Mouse (Mus musculus) lung, postnatal 4 days (tissue): ENCODE results near the gene Lgals1.

ENCODE experiments used
- DNase-seq, 2 experiments: peaks; one replicate each; pipeline ENCODE4 v3.0.0; 2021

The Lgals1 gene

DNA sequence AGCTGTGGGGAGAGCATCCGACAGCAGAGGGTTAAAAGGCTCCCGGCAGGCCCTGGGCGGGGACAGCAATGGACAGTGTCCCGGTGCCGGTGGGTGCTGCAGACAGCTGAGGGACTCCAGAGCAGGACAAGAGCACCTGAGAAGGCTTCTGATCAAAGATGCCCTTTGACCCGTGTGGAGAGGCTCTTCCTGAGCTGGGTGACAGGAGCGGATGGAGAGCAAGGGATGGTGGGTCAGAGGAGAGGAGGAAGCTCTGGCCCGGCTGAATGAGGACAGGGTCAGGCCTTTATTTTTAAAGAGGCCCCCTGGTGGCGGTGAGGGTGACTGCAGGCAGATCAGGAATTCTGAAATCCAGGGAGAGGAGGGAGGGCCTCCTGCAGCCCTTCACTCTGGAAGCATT lies 16.1 kb downstream of the Lgals1 start:
- peak; percentile 82 to 88 for DNase-seq

DNA sequence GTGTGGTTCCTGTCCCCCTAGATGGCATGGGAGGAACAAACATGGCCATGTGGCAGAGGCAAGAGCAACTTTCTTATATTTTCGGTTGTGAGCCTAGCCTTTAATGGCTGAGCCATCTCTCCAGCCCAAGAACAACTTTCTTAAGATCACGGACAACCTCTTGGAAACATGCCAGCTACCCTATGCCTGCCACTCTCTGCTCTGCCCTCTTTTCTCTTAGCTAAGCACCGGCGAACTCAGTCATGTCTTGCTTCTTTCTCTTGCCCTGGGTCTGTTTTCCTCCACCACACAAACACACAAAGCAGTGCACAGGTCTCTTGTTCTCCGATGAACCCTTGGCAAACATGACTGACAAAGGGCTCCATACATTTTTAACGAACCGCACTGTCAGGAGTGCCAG lies 19.7 kb downstream of the Lgals1 start:
- DNase-seq: no peak

DNA sequence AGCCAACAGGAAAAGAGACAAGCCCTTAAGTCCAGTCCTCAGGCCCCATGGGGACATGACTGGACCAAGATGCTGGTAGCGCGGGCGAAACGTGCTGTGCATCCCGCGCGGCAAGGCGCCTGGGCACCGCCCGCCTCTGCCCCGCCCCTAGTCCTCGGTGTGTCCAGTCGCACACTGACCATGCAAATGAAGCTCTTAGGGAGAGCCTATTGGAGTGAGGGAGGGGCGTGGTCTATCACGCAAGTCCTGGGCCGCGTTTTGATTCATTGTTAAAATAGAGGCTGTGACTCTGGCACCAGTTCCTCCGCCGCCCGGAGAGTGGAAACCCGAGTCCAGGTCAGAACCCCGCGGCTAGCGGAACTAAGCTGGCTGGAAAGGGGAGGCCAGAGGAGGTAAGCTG lies 21.1 kb downstream of the Lgals1 start, which contains the start of gene Triobp:
Gene Triobp, plus strand, starts transcription at position 68 of the 400 bp plus-strand sequence.
- DNase-seq: peak; percentile 88 to 94

DNA sequence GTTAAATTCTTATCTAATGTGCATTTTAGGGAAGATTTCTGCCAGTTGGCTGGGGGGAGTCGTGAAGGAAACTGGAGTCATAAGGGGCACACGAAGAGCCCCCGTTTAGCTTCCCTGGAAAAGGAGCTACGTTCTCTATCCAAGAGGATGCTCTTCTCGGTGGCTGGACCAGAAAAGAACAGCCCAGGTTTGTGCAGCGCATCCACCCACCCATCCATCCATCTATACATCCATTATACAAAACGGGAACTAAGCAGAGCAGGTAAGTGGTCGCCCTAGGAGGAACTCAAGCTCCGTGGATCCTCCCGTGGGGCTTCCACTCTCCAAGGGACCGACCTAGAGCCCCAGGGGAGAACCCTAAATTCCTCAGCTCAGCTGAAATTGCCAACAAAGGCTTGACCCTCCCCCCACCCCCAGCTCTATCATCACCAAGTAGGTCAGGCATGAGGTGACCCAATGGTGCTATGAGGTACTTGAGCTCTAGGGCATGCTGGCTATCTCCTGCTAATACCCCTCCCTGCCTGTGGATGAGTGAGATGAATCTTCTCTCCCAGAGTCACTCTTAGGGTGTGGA lies 21.7 kb downstream of the Lgals1 start:
- no peak for DNase-seq

DNA sequence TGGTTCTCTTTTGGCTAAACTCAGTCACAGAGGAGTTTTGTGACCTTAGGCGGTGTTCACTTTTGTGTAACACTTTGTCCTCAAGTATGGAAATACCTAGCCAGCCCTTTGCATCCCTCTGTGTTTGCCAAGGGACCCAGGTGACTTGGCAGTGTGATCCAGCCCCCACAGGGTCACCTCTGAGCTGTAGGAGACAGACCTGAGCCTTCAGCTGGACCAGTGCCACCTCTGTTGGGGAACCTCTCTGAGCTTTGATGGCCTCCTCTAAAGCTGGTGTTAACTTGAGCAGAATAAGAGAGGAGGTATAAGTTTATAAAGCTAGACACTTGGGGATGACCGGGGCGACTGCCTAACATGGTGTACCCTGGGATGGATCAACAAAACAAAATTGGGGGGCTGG lies 22.4 kb downstream of the Lgals1 start:
- DNase-seq: no peak

DNA sequence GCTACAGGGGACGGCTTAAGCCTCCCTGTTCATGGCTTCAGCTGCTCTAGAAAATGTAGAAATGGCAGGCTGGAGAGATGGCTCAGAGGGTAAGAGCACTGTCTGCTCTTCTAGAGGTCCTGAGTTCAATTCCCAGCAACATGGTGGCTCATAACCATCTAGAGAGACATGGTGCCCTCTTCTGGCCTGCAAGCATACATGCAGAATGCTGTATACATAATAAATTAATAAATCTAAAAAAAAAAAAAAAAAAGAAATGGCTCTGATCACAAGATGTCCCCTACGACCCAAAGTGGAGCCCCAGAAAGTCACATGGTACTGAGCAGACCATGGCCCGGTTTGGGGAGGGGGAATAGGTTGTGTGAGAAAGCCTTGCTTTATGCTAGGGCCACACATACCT lies 29.1 kb downstream of the Lgals1 start:
- no peak for DNase-seq

DNA sequence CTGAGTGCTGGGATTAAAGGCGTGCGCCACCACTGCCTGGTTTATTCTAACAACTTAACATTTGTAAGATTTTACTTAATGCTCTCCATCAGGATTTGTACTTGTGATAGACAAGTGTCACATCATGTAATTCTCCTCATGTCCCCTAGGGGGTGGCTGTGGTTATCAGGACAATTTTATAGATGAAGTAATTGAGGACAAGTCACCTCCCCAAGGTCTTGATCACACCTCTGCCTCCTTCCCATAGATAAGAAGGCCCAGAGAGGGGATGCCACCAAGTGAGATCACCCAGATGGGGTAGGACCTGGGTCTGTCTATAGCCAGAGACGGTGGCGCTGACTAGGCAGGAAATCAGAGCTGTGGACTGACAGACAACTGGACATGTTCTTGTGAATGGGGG lies 29.8 kb downstream of the Lgals1 start:
- peak in 1 of 2 experiments; percentile 20 for DNase-seq

DNA sequence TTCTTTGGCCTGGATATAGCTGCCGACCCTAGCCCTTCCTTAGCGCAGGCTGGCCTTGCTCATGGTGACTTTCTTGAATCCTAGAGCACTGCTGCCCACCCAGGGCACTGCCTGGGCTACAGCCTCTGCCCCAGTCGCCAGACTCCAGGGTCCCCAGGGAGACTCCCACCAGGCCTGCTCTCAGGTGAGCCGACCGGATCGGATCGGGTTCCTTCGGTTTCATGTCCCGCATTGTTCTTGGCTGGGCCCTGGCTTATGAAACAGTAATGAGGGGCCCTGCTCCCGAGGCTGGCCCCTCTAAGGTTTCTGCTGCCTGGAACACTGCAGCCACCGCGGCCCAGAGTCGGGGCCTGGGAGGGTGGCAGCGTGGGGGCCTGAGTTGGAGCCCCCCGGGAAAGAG lies 30.5 kb downstream of the Lgals1 start:
- DNase-seq: no peak

DNA sequence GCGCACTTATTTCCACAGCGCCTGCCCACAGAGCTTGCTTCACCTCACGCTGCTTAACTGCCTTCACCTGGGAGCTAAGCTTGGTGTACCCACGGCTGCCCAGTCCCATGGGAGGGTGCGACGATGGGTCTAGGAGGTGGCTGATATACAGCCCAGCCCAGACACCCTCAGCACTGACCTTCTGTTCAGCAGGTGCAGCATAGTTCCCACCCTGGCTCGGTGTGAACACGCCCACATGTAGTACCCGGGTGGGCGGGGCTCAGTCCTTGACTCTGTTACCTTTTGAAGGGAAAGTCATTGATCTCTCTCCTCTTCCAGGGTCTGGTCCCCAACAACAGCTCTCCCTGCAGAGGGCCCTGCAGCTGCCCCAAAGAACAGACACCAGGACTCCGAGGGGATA lies 33.0 kb downstream of the Lgals1 start:
- DNase-seq: no peak

DNA sequence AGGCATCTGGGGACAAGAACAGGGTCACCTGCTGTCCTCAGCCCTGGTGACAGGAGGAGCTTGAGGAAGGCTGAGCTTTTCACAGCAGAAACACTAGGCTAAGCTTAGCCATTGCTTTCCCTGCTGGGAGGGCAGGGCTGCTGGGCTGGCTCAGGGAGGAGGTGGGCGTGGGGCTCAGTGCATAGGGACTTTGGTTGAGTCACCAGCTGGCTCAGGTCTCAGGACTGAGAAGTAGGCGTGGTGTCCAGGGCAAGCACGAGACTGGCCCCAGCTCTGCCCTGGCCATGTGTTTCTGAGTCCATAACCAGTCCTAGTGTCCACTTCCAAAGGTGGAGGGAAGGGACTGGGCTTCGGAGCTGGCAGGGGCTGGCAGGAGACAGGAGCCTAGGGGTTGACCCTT lies 33.6 kb downstream of the Lgals1 start:
- no peak for DNase-seq

DNA sequence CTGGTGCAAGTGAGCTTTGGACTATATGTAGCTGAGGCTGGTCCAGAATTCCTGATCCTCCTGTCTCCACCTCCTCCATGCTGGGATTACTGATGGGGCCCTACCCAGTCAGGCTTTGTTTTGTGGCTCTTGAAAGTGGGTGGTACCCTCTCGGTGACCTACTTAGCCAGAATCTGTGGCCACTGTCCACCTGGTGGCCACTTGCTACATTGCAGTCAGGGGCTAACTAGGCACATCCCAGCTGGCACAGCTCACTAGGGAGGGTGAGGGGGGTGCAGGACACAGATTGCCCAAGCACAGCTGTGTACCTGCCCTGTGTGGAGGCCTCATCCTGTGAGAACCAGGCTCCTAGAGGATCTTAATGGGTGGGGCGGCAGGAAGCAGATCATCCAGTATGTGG lies 36.4 kb downstream of the Lgals1 start:
- DNase-seq: peak; percentile 85

DNA sequence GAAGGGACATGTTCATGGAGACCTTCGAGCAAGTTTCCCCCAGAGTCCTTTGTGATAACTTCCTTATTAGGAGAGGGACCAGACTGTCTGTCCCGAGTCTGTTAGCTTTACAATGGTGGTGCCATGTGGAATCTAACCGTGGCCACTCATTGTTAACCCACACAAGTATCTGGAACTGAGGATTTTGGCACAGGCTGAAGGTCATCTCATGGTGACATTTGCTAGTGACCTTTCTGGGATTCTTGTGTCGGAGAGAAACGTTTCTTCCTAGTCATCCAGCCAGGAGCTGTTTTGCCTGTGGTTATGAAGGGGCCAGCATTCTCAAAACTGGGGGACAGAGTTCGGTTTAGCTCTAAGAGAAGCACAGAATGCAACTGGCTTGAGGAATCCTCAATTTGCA lies 45.1 kb downstream of the Lgals1 start:
- DNase-seq: no peak

DNA sequence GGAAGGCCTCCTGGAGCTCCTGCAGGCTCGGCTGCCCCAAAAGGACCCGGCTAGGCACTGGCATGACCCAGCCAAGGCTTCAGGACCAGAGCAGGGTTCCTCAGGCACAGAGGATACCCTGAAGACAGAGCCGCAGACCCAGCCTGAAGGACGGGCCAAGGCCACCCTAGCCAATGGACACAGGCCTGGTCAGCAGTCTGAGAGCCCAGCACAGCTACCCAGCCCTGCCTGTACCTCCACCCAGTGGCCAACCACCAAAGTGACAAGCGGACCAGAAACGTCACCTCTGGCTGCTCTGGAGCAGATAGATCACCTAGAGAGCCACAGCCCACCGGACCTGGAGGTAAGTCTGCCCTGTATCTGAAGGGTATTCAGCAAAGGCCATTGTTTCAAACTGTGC lies 47.4 kb downstream of the Lgals1 start:
- DNase-seq: no peak

DNA sequence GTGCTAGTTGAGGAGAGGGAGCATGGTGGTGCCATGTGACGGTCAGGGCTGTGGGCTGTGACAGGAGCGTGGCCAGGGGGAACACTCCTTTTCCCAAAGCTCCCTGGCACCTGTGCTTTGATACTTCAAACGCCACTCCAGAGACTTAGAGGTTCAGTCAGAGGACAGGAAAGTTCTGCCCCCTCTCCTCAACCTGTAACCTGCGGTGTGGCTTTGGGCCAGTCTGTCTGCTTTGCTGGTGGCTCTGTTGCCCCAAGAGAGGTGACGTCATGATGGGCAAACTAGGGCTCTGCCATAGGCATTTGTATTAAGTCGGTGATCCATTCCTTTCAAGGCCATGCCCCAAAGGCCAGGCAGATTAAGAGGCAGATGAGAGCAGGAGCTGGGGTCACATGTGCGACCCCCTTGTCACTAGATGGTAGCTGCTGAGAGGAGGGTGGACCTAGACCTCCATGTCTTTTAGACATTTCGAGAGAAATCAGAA lies 51.2 kb downstream of the Lgals1 start:
- no peak for DNase-seq

DNA sequence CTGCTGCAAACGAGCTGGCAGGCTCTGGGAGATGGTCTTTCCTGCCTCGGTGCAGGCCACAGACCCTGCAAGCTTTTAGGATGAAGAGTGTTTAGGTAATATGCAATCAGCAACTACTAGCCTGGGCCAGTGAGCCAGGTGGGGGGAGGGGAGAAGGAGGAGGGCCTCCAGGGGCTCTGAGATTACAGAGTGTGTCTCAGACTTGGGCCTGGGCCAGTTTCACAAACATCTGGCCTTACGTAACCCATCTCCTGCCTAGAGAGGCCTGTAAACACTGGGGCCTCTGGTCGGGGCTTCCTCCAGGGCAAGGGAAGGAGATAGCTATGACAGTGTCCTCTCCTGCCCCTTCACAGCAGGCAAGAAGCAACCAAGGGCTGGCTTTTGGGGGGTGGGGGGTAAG lies 52.4 kb downstream of the Lgals1 start:
- peak; percentile 86 to 91 for DNase-seq
